Comparison of ENCODE assay signal across 31 mouse cellular contexts in the genomic region with DNA sequence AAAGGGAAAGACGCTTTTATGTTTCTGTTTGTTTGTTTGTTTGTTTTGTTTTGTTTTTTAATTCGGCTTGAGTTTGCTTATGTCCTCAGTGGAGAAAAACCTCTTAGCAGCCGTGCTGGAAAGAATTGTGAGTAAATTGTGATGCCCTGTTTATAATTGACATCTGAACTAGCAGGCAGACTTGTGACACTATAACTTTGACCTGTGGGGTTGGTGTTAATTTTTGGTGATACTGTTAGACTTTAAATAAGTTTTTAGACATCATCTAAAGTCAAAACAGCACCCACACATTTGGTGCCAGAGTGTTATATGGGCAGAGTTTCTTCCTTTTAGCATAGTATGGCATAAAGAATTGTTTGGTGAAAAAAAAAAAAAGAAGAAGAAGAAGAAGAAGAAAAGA.
"Had no signal": no experiment of that assay in that cellular context is flagged by ENCODE, and none has a peak within 500 bp of the region (broad histone marks: within the 10 kb centered on the region; RNA-seq: fewer than 3 reads in every experiment).

No protein-coding gene starts in this region.

- H3K4me1 ChIP-seq: heart, embryonic 10.5 days; heart, embryonic 12.5 days; heart, embryonic 13.5 days; heart, embryonic 15.5 days; hindbrain, embryonic 10.5 days; hindbrain, embryonic 12.5 days; hindbrain, embryonic 13.5 days; hindbrain, embryonic 15.5 days; intestine, embryonic 15.5 days had no signal

- H3K4me3 ChIP-seq: heart, embryonic 10.5 days; heart, embryonic 12.5 days; heart, embryonic 13.5 days; heart, embryonic 15.5 days; hindbrain, embryonic 10.5 days; hindbrain, embryonic 12.5 days; hindbrain, embryonic 13.5 days; hindbrain, embryonic 15.5 days; intestine, embryonic 15.5 days; layer of hippocampus, adult 2 months; left cerebral cortex, adult 2 months had no signal

- H3K9ac ChIP-seq: heart, embryonic 12.5 days; heart, embryonic 13.5 days; heart, embryonic 15.5 days; hindbrain, embryonic 12.5 days; hindbrain, embryonic 13.5 days; hindbrain, embryonic 14.5 days; hindbrain, embryonic 15.5 days; intestine, embryonic 15.5 days had no signal

- H3K27ac ChIP-seq: heart, embryonic 10.5 days; heart, embryonic 13.5 days; heart, embryonic 15.5 days; hindbrain, embryonic 10.5 days; hindbrain, embryonic 12.5 days; hindbrain, embryonic 13.5 days; hindbrain, embryonic 14.5 days; hindbrain, embryonic 15.5 days; hindbrain, postnatal 0 days; intestine, embryonic 15.5 days; kidney, postnatal 0 days; layer of hippocampus, adult 2 months; left cerebral cortex, adult 2 months had no signal

- ATAC-seq: hindbrain, embryonic 16.5 days; hindbrain, postnatal 0 days; inflammation-experienced regulatory T-cells, adult 6 months; intestine, embryonic 15.5 days; intestine, embryonic 16.5 days; intestine, postnatal 0 days had no signal

- H3K27me3 ChIP-seq: heart, embryonic 12.5 days; heart, embryonic 13.5 days; heart, embryonic 15.5 days; hindbrain, embryonic 12.5 days; hindbrain, embryonic 13.5 days; hindbrain, embryonic 15.5 days; intestine, embryonic 15.5 days had no signal

- H3K36me3 ChIP-seq: heart, embryonic 10.5 days; heart, embryonic 12.5 days; heart, embryonic 13.5 days; heart, embryonic 15.5 days; hindbrain, embryonic 10.5 days; hindbrain, embryonic 12.5 days; hindbrain, embryonic 13.5 days; hindbrain, embryonic 15.5 days; intestine, embryonic 15.5 days had no signal

- H3K9me3 ChIP-seq: heart, embryonic 10.5 days; heart, embryonic 13.5 days; heart, embryonic 15.5 days; hindbrain, embryonic 10.5 days; hindbrain, embryonic 12.5 days; hindbrain, embryonic 13.5 days; intestine, embryonic 15.5 days had no signal

- H3K4me2 ChIP-seq: heart, embryonic 11.5 days; heart, embryonic 12.5 days; heart, embryonic 13.5 days; heart, embryonic 15.5 days; hindbrain, embryonic 12.5 days; hindbrain, embryonic 13.5 days; hindbrain, embryonic 14.5 days; hindbrain, embryonic 15.5 days; intestine, embryonic 15.5 days had no signal

- DNase-seq: heart, postnatal 10 days; heart, postnatal 14 days; heart, postnatal 36 days; heart, postnatal 4 days; kidney, adult 11 months; kidney, adult 8-10 months; kidney, postnatal 10 days; kidney, postnatal 14 days; kidney, postnatal 25 days; kidney, postnatal 4 days; layer of hippocampus, adult 9-11 months; layer of hippocampus, postnatal 36 days had no signal
